Mouse (Mus musculus): ENCODE data around the gene Arhgap19. TPM values are rescaled to one million over a fixed set of nuclear protein-coding genes. Genes with fewer than 3 reads are reported as not detected.
A peak's percentile ranks its signal among the peaks of the same experiment; 100 is the strongest.

The Arhgap19 gene
- total RNA-seq, 2 experiments from 2014 or later = 25.9 to 43.2 TPM

DNA sequence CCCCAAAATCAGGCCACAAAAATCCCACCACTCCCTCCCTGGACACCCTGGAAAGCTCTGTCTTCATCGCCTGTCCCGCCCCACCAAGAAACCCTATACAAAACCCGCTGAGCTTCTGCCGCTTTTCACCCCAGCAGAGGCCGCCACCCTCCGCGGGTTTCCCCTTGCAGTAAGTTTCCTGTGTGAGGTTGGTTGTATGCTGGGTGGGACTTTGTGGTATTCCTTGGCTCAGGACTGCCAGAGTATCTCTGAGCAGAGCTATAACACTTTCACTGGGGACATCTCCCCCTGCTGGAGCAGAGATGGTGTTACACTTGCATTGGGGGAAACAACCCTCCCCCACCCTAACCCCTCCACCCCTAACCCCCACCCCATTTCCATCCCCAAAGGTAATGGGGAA lies 1.5 kb upstream of the Arhgap19 start:
- ATAC-seq (replicated peaks; ENCODE audit: poor library complexity, severe bottlenecking) = peak; percentile 66

DNA sequence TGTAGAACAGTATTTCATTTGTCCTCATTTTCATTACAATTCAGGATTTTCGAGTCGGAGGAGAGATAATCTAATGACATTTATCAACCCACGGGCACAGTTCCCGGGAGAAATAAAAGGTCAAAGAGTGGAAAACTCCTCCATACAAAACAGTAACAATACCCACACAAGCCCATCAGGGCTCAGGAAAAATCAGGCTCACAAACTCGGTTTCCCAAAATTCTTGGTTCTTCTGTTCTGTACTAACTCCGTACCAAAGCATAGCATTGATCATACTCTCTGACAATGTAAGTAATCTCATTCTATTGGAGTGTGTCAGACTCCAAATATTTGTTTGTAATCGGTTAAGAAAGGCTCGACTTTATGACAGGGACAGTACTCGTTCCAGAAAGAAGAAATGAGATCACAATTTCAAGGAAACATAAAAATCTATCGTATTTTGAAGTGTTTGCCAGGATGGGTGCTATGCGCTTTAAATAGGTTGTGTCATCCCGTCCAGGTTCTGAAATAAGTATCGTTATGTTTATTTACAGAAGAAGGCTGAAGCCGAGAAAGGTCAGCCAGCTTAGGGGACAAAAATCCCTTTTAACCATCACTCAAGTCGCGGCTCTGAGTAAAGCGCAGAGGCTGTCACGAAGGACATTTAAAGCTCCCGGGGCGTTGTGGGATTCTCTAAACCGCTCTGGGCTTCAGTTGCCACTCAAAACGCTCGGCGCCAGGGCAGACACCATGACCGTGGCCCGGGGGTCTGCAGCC lies 683 bp downstream of the Arhgap19 start:
- no peak for ATAC-seq (replicated peaks; ENCODE audit: poor library complexity, severe bottlenecking)

DNA sequence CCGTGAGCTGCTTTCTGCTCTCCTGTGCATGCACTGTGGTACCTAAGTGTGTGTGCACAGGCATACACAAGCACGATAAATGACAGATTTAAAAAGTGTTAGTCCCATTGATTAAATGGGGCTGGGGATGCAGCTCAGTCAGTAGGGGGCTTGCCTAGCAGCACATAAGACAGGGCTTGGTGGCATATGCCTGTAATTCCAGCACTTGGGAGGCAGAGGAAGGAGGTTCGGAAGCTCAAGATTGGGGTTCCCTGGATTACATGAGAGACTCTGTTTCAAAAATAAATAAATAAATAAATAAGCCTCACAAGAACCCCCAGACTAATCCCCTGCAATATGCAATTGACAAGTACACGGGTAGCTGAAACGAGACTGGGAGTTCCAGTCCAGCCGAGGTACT lies 1.4 kb downstream of the Arhgap19 start:
- no peak for ATAC-seq (replicated peaks; ENCODE audit: poor library complexity, severe bottlenecking)

DNA sequence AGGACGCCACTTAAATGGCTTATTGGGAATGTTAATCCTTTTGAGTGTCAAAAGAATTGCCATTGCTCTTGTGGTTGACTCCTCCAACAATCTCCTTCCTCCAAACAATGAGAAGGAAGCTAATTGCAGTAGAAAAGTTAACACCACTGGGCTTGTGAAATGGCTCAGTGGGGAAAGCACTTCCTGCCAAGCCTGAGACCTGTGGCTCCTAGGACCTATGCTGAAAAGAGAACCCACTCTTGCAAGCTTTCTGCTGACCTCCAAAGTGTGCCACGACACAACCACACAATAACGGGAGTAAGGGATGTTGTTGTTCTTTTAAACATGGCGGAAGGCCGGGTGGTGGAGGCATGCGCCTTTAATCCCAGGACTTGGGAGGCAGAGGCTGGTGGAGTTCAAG lies 4.3 kb downstream of the Arhgap19 start:
- ATAC-seq (replicated peaks; ENCODE audit: poor library complexity, severe bottlenecking) = peak; percentile 52

DNA sequence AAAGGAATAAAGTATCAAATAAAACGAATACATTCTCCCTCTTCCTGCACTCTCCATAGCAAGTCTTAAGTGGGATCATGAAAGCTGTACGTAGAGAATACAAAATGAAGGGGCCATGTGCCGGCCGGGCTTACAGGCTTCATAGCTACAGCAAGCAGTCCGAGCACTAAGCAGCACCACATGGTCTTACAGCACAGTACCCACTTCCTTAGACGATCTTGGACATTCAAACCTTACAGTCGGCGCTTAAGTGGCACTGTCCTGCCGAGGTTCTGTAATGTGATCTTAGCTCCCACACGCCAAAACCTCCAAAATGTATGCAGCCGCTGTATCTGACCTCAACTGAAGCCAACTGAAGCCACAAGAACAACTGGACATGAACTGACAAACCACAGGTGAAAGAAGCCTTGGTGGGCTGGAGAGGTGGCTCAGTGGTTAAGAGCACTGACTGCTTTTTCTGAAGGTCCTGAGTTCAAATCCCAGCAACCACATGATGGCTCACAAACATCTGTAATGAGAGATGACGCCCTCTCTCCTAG lies 5.0 kb downstream of the Arhgap19 start:
- peak; percentile 69 for ATAC-seq (replicated peaks; ENCODE audit: poor library complexity, severe bottlenecking)

DNA sequence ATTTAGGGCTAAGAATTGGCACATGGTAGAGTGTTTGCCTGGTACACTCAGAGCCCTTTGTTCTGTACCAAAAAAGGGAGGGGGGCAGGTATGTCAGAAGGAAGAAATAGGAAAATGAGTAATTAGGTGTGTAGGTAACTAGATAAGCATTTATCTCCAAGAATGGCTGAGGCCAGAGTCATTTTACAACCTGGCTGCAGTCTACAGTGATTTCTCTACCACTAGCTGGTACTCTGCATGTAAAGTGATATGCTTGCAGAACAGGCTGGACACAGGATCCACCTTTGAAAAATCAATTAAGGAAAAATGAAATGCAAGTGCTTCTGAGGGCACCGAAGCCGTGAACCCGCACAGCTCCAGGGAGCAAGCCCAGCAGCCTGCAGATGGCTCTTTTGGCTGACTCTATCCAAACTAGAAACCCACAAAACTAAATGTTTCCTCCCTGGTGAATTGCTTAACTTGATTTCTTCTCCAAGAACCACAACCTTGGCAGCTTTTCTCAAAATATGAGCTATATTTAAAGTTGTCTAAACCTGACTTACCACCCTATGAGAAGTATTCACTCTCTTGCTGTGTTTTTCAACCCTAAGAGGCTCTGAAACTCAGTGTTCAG lies 5.6 kb downstream of the Arhgap19 start:
- ATAC-seq (replicated peaks; ENCODE audit: poor library complexity, severe bottlenecking) = peak; percentile 26; the same call in 1 of the 2 replicates

DNA sequence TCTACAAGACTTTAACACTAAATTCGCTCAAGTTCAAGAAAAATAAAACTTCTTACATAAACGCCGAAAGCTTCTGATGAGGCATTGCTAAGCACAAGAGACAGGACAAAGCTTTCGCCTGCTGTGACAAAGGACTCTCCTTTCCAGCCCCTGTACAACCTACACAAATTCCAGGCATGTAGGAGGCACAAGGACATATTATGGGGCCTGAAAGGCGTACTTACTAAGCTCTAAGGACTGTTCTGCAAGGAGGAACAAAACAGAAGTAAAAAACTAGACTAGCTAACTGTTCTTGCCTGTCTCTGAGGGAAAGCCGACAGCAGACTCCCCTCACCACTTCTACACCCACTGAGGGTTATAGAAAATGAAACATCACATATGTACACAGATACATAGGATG lies 6.9 kb downstream of the Arhgap19 start:
- ATAC-seq (replicated peaks; ENCODE audit: poor library complexity, severe bottlenecking) = no peak

DNA sequence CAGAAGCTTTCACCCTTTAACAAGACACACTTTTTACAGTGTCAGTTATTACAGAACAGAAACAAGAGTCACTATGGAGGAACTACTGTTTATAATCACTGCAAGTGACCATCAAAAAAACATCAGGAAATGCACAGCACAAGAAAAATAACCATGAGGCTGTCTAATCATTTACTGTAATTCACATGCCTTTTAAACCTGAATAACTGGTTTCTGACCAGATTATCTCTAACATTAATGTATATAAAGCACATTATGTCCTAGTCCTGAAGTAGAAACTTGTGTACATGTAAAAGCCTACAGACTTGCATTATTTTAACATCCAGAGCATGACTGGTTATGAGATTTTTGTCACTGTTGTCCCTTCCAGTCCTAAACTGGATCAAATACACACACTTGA lies 7.8 kb downstream of the Arhgap19 start:
- ATAC-seq (replicated peaks; ENCODE audit: poor library complexity, severe bottlenecking) = no peak

DNA sequence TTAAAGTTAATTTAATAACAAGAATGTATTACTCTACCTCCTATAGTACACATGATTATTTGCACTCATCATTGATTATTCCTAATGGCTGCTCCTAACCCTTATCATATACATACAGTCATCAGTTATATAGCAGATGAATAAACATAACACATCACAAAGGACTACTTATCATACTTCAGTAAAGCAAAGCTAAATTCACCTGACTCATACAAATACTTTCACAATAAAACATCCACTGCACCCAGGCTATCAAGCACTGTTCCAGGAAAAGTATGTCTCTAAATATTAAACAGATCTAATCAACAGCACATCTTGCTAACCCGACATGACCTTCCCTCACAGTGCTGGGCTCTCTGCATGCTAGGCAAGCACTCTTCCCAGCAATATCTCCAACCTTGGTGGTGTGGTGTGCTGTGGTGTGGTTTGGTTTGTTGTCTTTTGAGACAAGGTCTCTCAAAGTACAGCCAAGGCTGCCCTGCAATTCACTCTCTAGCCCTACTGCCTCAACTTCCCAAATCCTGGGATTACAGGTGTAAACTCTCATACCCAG lies 8.8 kb downstream of the Arhgap19 start:
- no peak for ATAC-seq (replicated peaks; ENCODE audit: poor library complexity, severe bottlenecking)

DNA sequence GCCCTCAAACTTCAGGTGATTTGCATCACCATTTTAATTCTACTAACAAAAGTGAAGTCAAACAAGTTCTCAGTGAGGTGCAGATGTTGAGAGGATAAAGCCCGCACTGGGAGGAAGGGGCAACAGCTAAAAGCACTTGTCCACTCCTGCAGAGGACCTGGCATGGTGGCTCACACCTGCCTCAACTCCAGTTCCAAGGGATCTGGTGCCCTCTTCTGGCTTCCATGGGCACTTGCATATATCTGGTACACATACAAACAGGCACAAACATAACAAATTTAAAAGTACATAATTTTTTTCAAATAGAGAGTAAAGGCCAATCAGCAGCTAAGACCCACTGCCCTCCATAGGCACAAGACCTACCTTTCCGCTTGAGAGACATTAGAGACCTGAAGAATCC lies 10.5 kb downstream of the Arhgap19 start:
- ATAC-seq (replicated peaks; ENCODE audit: poor library complexity, severe bottlenecking) = no peak

DNA sequence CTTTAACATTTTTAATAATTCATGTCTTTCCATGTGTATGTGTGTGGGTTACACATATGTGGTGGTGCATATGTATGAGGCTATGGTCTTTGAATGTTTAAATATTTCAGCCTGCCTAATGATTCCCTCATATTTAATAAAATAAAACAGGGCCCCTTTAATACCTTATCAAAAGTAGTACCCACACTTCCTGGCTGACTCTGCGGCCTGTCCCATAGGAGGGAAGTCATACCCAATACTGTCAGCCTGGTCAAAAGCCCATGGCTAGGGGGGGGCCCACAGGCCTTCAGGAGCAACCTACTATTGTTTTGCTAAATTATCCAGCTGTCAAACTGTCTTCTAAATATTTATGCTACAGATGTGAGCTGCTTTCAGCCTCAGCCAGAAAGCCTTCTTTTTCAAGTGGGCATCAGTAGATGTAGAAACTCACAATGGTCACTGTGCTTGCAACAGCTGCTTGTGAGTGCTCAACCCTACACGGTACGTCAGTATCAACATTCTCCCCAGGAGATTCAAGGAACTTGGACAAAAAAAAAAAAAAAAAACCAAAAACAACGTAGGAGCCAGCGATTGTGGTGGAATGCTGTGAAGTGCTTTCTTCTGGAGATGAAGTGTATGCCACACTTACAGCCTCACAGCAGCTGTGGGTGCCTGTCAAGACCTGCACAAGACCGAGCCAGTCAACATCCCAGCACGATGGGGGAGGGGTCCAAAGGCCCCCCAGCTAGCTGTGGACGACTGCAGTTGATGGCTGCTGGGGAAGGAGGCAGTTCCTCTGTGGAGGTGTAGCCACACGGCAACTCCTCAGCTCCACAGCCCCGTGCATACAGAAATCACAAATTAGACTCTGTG lies 12.5 kb downstream of the Arhgap19 start:
- ATAC-seq (replicated peaks; ENCODE audit: poor library complexity, severe bottlenecking) = no peak

DNA sequence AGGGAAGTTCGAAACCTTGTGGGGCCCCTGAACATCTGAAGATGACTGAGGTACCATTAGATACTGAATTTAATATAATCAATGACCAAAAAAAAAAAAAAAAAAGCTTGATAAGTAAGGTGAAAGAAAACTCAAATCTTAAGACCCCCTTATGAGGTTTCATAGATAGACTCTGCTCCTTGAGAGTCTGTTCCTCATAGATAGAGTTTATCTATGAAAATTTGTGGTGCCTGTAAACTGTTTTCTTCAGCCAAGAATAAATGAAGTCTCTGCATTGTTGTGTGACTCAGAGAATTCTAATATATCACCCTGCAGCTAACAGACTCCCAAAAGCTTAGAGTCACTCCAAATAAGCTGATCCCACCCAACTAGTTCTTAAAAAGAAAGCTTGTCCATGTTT lies 15.0 kb downstream of the Arhgap19 start:
- no peak for ATAC-seq (replicated peaks; ENCODE audit: poor library complexity, severe bottlenecking)

DNA sequence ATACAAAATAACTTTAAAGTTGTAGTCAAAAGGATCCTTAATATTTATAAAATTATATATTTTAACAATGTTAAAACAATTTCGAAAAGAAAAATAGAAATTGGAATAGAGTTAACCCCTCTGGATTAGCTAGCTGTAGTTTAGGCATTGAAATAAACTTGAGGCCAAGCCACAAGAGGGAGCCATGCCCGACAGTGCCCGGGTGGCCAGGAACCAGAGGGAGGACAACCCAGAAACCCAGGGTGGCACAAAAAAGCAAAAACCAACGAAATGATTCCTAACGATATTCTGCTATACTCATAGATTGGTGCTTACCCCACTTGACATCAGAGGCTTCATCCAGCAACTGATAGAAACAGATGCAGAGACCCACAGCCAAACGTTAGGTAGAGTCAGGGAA lies 24.3 kb downstream of the Arhgap19 start:
- no peak for ATAC-seq (replicated peaks; ENCODE audit: poor library complexity, severe bottlenecking)

DNA sequence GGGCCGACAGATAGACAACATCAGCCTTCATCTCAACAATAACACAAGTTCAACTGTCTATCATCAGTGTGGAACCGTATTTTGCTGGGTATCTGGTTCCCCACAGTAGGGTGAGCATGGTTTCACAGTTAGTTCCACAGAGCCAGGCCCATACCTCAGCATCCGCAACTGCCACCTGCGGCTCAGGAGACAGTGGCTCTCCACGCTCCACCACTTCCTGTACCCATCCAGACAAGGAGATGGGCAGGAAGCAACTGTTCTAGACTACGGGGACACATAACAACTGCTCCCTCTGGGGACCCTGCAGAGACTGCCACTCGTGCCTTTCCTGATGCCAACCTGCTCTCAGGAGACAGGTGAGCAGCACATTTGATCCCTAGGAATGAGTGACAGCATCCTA lies 33.1 kb downstream of the Arhgap19 start:
- ATAC-seq (replicated peaks; ENCODE audit: poor library complexity, severe bottlenecking) = no peak

DNA sequence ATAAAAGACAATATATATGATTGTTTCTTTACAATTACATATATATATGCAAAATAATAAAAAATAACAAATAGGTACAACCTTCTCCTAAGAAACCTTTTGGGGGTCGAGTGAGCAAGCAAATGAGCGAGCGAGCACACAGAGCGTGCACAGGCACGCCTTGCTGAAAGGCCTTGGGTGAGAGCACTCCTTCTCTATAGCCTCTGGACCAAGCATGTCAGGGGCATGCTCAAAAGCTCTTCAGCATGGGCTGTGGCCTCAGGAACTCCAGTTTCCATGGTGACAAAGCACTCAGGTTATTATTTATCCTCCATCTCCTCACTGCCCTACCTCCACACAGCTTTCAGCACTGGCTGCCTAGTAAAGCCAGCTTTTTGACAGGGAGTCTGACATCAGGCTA lies 35.2 kb downstream of the Arhgap19 start:
- ATAC-seq (replicated peaks; ENCODE audit: poor library complexity, severe bottlenecking) = no peak

DNA sequence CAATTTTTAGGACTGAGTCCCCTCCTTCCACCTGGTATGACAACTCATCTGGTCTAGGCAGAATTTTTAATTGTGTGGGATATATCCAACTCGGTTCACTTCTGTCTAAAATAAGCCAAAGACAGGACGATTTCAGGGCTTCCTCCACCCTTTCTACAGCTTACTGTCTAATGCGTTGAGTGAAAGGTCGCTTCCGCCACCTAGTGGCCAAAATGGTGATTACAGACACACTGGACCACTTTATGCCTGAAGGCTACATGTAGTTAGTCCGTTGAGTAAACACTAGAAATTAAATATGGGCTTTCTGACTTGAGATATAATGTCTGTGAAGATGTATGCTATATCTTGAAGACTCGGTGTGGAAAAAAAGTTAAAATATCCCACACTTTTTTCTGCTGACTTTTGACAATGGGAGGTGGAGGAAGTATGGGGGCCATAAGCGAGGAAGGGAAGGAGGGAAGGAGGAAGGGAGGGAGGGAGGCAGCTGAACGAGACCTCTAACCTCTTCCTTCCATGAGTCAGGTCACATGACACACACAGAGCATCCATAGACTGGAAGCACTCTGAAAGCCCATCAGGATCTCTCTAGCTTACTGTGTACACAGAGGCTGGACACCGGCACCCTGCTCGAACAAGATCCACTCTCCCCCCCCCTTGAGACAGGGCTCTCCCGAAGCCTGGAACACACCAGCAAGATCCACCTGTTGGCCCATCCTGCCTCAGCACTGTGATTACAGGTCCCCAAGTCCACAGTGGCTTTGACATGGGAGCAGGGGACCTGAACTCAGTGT lies 37.8 kb downstream of the Arhgap19 start:
- peak; percentile 72 for ATAC-seq (replicated peaks; ENCODE audit: poor library complexity, severe bottlenecking)

DNA sequence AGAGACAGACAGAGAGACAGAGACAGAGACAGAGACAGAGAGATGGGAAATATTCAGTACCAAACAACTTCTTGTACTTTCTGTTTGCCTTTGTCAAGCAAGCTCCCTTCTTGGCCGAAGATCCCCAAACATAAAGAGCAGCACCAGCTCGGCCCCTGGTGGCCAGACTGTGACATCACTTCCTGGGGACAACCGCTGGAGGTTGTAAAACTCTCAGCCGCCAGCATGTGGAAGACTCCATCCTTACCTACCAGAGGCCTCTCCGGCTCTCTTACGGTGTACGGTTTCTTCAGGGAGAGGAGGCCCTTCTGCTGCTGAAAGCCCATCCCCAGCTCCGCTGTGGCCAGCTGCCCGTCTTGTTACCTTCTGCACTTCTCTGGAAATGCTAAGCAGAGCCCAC lies 40.3 kb downstream of the Arhgap19 start:
- 0 out of 2 replicates have a peak, but pooled peaks have one; percentile 28 for ATAC-seq (replicated peaks; ENCODE audit: poor library complexity, severe bottlenecking)

DNA sequence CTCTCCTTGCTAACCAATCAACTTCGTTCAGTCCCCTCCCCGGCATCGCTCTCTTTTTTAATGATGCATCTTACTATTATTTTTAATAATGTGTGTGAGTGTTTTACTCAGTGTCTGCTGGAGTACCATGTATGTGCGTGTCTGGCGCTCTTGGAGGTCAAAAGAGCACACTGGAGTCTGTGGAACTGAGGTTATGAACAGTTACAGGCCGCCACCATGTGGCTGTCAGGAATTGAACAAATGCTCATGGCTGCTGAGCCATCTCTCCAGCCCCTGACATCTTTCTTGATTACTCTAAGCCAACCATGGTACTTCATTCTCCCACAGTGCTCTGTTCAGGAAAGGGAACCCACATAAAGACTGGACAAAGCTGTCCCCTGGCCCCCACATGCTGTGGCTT lies 42.1 kb downstream of the Arhgap19 start:
- no peak for ATAC-seq (replicated peaks; ENCODE audit: poor library complexity, severe bottlenecking)

DNA sequence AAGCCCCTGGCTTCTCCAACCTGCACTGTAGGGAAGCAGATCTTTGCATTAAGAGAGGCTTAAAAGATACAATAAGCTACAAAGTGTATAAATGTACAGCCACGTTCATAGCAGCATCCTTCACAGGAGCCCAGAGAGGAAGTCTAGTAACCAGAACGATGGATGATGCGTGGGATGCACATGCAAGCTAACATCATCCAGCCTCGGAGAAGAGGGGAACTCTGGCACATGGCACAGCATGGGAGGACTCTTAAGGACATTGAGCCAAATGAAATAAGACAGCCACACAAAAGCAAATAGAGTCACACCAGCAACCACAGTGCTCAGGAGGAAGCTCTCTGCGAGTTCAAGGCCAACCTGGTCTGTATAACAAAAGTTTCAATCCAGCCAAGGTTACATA lies 42.6 kb downstream of the Arhgap19 start:
- no peak for ATAC-seq (replicated peaks; ENCODE audit: poor library complexity, severe bottlenecking)

DNA sequence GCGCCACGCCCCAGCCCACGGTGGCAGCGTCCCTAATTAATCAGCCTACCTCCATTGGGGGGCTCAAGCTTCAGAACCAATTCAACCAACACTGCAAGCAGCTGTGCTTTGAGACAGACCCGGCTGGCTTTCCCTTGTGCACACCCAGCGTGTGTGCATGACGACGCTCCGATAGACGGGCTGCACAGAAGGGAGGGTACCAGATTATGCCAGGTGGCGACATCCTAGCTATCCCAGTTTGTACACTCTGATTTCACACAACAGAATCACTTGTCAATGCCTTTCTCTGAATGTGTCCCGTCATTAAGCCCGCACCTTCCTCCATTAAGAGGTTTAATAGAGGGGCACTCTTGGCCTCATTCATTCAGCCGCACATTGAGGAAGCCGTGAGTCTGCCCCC lies 47.1 kb downstream of the Arhgap19 start:
- ATAC-seq (replicated peaks; ENCODE audit: poor library complexity, severe bottlenecking) = no peak

All from granulocyte monocyte progenitor cell, adult 5-6 weeks (primary cell).